Mouse (Mus musculus) limb, embryonic 12.5 days (tissue): Measurements from ENCODE around the gene Cpne7. TPM values are rescaled to one million over a fixed set of nuclear protein-coding genes. Genes with fewer than 3 reads are reported as not detected.

Source experiments
- microRNA-seq: library from miRNA; unstranded; fragments of <30 nt; microRNA quantifications from one replicate; pipeline ENCODE4, GENCODE M21; 2017
- polyA plus RNA-seq: library from polyadenylated mRNA; unstranded; fragments of >200 nt; fragmentation: Nextera tagmentation; extraction: Ambion mirVana; gene quantifications from 2 replicates; pipeline ENCODE4 v1.2.1, GENCODE M21; 2016

The Cpne7 gene
- polyA plus RNA-seq, 1 experiment from 2014 or later: 0.53 TPM

Small RNA genes within 50 kb of the gene (microRNA-seq; reads per million reads assigned to microRNA genes)
- gene Mir7079 (not detected), gene Mir7080 (not detected)

Other genes with a start within 250 kb of the Cpne7 start
- gene Ankrd11, start 75.1 kb upstream of the Cpne7 start, polyA plus RNA-seq: 62.3 and 108 TPM in 2 replicates
- gene Spg7, start 54.4 kb upstream of the Cpne7 start, polyA plus RNA-seq: 63.2 and 63.7 TPM in 2 replicates
- gene Rpl13, start 15.0 kb upstream of the Cpne7 start, polyA plus RNA-seq: 1,503 and 1,509 TPM in 2 replicates
- 15.9 and 16.0 TPM in 2 replicates for gene Sult5a1, start 40.9 kb downstream of the Cpne7 start, polyA plus RNA-seq
- gene Dpep1, start 68.9 kb downstream of the Cpne7 start, polyA plus RNA-seq: 1.4 and 1.5 TPM in 2 replicates
- 135 and 140 TPM in 2 replicates for gene Chmp1a, start 95.4 kb downstream of the Cpne7 start, polyA plus RNA-seq
- gene Spata33, start 95.5 kb downstream of the Cpne7 start, polyA plus RNA-seq: 5.0 and 6.5 TPM in 2 replicates
- gene Cdk10, start 107.5 kb downstream of the Cpne7 start, polyA plus RNA-seq: 36.3 and 36.6 TPM in 2 replicates
- gene Spata2l, start 118.9 kb downstream of the Cpne7 start, polyA plus RNA-seq: 1.6 and 1.8 TPM in 2 replicates
- 30.1 and 31.4 TPM in 2 replicates for gene Zfp276, start 136.8 kb downstream of the Cpne7 start, polyA plus RNA-seq
- 30.4 and 34.0 TPM in 2 replicates for gene Vps9d1, start 137.0 kb downstream of the Cpne7 start, polyA plus RNA-seq
- 37.0 and 40.0 TPM in 2 replicates for gene Fanca, start 201.2 kb downstream of the Cpne7 start, polyA plus RNA-seq
- 1.4 and 1.8 TPM in 2 replicates for gene Spire2, start 215.3 kb downstream of the Cpne7 start, polyA plus RNA-seq